Mouse (Mus musculus) lung, embryonic 14.5 days (tissue): Measurements from ENCODE around the gene Mmp9. TPM values are rescaled to one million over a fixed set of nuclear protein-coding genes. Genes with fewer than 3 reads are reported as not detected.

ENCODE experiments used
- ATAC-seq: fragments of 200-750 bp; cut with Nextera tagmentation; 2 replicates; pipeline ENCODE4 v1.8.0; 2017; ENCODE audit warnings: mild to moderate bottlenecking, moderate TSS enrichment, moderate library complexity; ENCODE audit not compliant: insufficient read depth
- DNase-seq: peaks from one replicate; pipeline ENCODE4 v3.0.0-alpha.2; 2015
- H3K27ac ChIP-seq: fragments of 300-500 bp; sonication (generic); 2 replicates; pipeline ENCODE4 v1.5.1; 2014; ENCODE audit warnings: low read depth, mild to moderate bottlenecking, moderate library complexity
- H3K27me3 ChIP-seq: fragments of 300-500 bp; sonication (generic); 2 replicates; pipeline ENCODE4 v1.6.1; 2014; ENCODE audit warnings: low read length, control low read depth; ENCODE audit not compliant: insufficient read depth
- H3K36me3 ChIP-seq: fragments of 300-500 bp; sonication (generic); 2 replicates; pipeline ENCODE4 v1.6.1; 2014; ENCODE audit warnings: control low read depth; ENCODE audit not compliant: insufficient read depth
- H3K4me1 ChIP-seq: fragments of 300-500 bp; sonication (generic); 2 replicates; pipeline ENCODE4 v1.6.1; 2014; ENCODE audit warnings: antibody characterized with exemption, control low read depth; ENCODE audit not compliant: insufficient read depth
- H3K4me2 ChIP-seq: fragments of 300-500 bp; sonication (generic); 2 replicates; pipeline ENCODE4 v1.6.1; 2014; ENCODE audit warnings: mild to moderate bottlenecking
- H3K4me3 ChIP-seq: fragments of 300-500 bp; sonication (generic); 2 replicates; pipeline ENCODE4 v1.5.1; 2014; ENCODE audit warnings: low read depth, low read length
- H3K9ac ChIP-seq: fragments of 300-500 bp; sonication (generic); 2 replicates; pipeline ENCODE4 v1.6.1; 2014
- H3K9me3 ChIP-seq: fragments of 300-500 bp; sonication (generic); 2 replicates; pipeline ENCODE4 v1.6.1; 2016; ENCODE audit warnings: low read depth, low read length, control low read depth
- CTCF ChIP-seq: IDR thresholded peaks from 2 replicates; pipeline ENCODE4 v1.5.1; 2016; ENCODE audit warnings: antibody characterized with exemption, low read depth
- WGBS: fragments of 180-500 bp; shearing (Covaris S2); extraction: QIAGEN DNeasy Blood & Tissue Kit; methylation state at CpG from one replicate; pipeline ENCODE4 v1.1.7; 2014; 5-methylcytosine and 5-hydroxymethylcytosine counted together
- polyA plus RNA-seq: library from polyadenylated mRNA; unstranded; fragments of >200 nt; fragmentation: Nextera tagmentation; extraction: Ambion mirVana; gene quantifications from 2 replicates; pipeline ENCODE4 v1.2.1, GENCODE M21; 2014

Mmp9 gene
- polyA plus RNA-seq, 1 experiment from 2014 or later: 0.25 TPM

- 0 out of 2 replicates have a peak, but pooled peaks cover 6% of the 10 kb centered on the region for H3K4me1 ChIP-seq
- DNase-seq (no peak), ATAC-seq (no peak)
- no peak overlapping the region for H3K4me2 ChIP-seq
- no peaks in the 10 kb centered on the region for H3K27me3 ChIP-seq
- no peaks in the 10 kb centered on the region for H3K9me3 ChIP-seq
- 95% methylated on average over 12 of the region's 12 CpGs for WGBS
- H3K27ac ChIP-seq: no peak overlapping the region
- no peak overlapping the region for H3K4me3 ChIP-seq
- TF ChIP-seq CTCF: no peak
- H3K36me3 ChIP-seq: peaks cover 69% of the 10 kb centered on the region
- H3K9ac ChIP-seq: no peak overlapping the region
These were observed 33.1 kb upstream of the Mmp9 start for GRCm38 (mm10) chr2:164907511-164907910.

- Histone ChIP-seq H3K27me3 (no peaks in the 10 kb centered on the region), H3K9me3 (no peaks in the 10 kb centered on the region), H3K9ac (no peak overlapping the region), H3K4me1 (0 out of 2 replicates have a peak, but pooled peaks cover 6% of the 10 kb centered on the region), H3K27ac (no peak overlapping the region), H3K4me2 (no peak overlapping the region), H3K4me3 (no peak overlapping the region), H3K36me3 (peaks cover 64% of the 10 kb centered on the region)
- 95% methylated on average over 5 of the region's 5 CpGs for WGBS
- no peak for ATAC-seq
- no peak for DNase-seq
- no peak for TF ChIP-seq CTCF
These were observed 32.6 kb upstream of the Mmp9 start for GRCm38 (mm10) chr2:164908011-164908410.

- Histone ChIP-seq H3K27me3 (no peaks in the 10 kb centered on the region), H3K9ac (no peak overlapping the region), H3K4me1 (0 out of 2 replicates have a peak, but pooled peaks cover 6% of the 10 kb centered on the region), H3K4me2 (peak overlapping the region; percentile 81), H3K36me3 (peaks cover 54% of the 10 kb centered on the region), H3K9me3 (no peaks in the 10 kb centered on the region), H3K27ac (no peak overlapping the region), H3K4me3 (0 out of 2 replicates have a peak overlapping the region, but pooled peaks have one; percentile 4)
- DNase-seq (no peak), ATAC-seq (no peak)
- no peak for TF ChIP-seq CTCF
- WGBS: 88% methylated on average over 3 of the region's 3 CpGs
These were observed 31.5 kb upstream of the Mmp9 start for GRCm38 (mm10) chr2:164909100-164909499.

DNA sequence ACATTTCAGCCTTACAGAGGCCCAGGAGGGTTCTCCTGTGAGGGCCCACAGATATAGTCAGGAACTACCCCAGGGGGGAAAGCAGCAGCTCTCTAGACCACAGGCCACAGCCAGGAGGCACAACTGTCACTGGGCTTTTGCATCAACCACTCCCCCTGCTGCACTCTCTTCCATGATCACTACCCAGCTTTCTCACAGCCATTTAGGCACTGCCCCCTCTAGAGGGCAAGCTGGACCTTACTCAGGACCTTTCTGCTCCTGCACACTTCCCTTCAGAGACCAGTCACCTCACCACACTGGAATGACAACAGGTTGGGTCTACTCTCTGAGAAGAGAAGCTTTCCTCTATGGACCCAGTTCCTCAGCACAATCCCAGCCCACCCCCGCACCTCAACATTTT lies 31.0 kb upstream of the Mmp9 start:
- no peaks in the 10 kb centered on the region for H3K9me3 ChIP-seq
- 72% methylated on average over 1 of the region's 1 CpGs for WGBS
- H3K4me3 ChIP-seq: peak overlapping the region; percentile 59
- peak; percentile 62 for TF ChIP-seq CTCF
- peaks cover 49% of the 10 kb centered on the region for H3K36me3 ChIP-seq
- ATAC-seq: no peak
- no peak overlapping the region for H3K27ac ChIP-seq
- H3K4me1 ChIP-seq: 0 out of 2 replicates have a peak, but pooled peaks cover 6% of the 10 kb centered on the region
- peak overlapping the region; percentile 81 for H3K4me2 ChIP-seq
- H3K27me3 ChIP-seq: no peaks in the 10 kb centered on the region
- peak; percentile 66 for DNase-seq
- peak overlapping the region; percentile 93; the same call in 1 of the 2 replicates for H3K9ac ChIP-seq

GRCm38 (mm10) chr2:164910360-164911061 lies 30.1 kb upstream of the Mmp9 start:
- H3K27ac ChIP-seq: peak overlapping the region; percentile 99; the same call in 1 of the 2 replicates
- peak overlapping the region; percentile 59 for H3K4me3 ChIP-seq
- H3K27me3 ChIP-seq: no peaks in the 10 kb centered on the region
- WGBS: 4% methylated on average over 37 of the region's 37 CpGs
- peaks cover 40% of the 10 kb centered on the region for H3K36me3 ChIP-seq
- ATAC-seq (peak; percentile 16; the same call in 1 of the 2 replicates), DNase-seq (no peak)
- TF ChIP-seq CTCF: no peak
- peak overlapping the region; percentile 81 for H3K4me2 ChIP-seq
- H3K4me1 ChIP-seq: 0 out of 2 replicates have a peak, but pooled peaks cover 6% of the 10 kb centered on the region
- H3K9me3 ChIP-seq: no peaks in the 10 kb centered on the region
- peak overlapping the region; percentile 93 for H3K9ac ChIP-seq

DNA sequence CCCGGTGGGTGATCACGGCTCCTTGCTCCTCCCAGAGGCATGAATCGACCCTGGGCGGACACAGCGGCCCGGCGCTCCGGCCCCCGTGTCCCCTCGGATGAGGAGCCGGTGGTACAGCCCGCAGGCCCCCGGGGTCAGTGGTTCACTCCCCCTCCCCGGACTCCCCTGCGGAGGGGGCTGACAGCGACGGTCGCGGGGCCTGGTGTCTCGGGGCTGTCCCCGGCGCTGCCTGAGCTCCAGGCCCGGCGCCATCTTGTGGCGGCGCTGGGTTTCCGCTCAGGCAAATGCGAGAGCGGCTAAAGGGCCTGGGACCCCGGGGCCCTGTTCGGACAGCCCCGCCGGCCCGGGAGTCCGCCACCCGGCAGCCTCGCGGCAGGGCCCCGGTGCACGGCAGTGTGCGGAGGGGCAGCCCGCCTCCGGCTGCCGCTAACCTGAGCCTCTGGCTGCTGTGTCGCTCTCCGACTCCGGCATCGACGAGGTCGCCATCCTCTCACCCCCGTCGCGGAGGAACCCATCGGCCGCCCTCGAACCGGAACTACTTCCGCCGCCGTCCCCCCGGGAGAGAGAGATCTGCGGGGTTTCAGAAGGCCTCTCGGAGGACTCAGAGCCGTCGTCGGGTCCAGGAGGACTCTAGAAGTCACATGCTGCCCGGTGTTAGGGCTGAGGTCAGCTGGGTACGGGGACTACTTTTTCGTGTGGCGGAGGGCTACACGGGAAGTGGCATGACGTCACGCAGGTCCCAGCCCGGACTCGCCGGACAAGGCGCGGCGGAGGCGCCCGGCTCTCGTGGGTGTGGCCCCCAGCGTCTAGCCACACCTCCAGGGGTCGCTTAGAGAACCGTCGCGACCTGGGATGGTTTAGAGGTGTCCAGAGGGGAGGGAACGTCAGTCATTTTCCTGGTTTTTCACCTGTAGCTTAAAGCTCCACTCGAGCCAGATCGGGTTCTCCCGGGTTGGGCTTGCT lies 29.2 kb upstream of the Mmp9 start, which contains the start of gene Zfp335:
Zfp335 (minus strand) TSS at position 672 of the 963 bp plus-strand sequence.
- ATAC-seq: peak; percentile 88
- Histone ChIP-seq H3K9me3 (no peaks in the 10 kb centered on the region), H3K27me3 (no peaks in the 10 kb centered on the region), H3K36me3 (peaks cover 31% of the 10 kb centered on the region), H3K4me2 (peak within 1 kb of the TSS; percentile 81), H3K27ac (peak within 1 kb of the TSS; percentile 99), H3K9ac (peak within 1 kb of the TSS; percentile 93), H3K4me1 (0 out of 2 replicates have a peak, but pooled peaks cover 6% of the 10 kb centered on the region), H3K4me3 (peak within 1 kb of the TSS; percentile 59)
- peak; percentile 49 for TF ChIP-seq CTCF
- peak; percentile 96 for DNase-seq
- WGBS: under 1% methylated on average over 90 of the region's 91 CpGs
